Mouse (Mus musculus) embryonic fibroblast, embryonic 13.5 days (primary cell): ENCODE measurements around the gene Gnb2. TPM values are rescaled to one million over a fixed set of nuclear protein-coding genes. Genes with fewer than 3 reads are reported as not detected.

Source experiments
- H3K27ac ChIP-seq: 2 replicates; pipeline ENCODE4 v1.5.1; 2012; ENCODE audit warnings: low read length, control low read depth, inconsistent platforms; ENCODE audit not compliant: insufficient read depth
- H3K4me1 ChIP-seq: 2 replicates; pipeline ENCODE4 v1.6.1; 2011; ENCODE audit warnings: low read length; ENCODE audit not compliant: control insufficient read depth, insufficient read depth
- H3K4me3 ChIP-seq: 2 replicates; pipeline ENCODE4 v1.5.1; 2011; ENCODE audit warnings: mild to moderate bottlenecking, control low read depth, low read length; ENCODE audit not compliant: insufficient read depth
- CTCF ChIP-seq: IDR thresholded peaks from 2 replicates; pipeline ENCODE4 v1.5.1; 2011; ENCODE audit warnings: mild to moderate bottlenecking, control low read depth, low read length, moderate library complexity, borderline replicate concordance; ENCODE audit not compliant: insufficient read depth
- POLR2A ChIP-seq: IDR thresholded peaks from 2 replicates; pipeline ENCODE4 v1.6.1; 2011; ENCODE audit warnings: low read depth, mild to moderate bottlenecking, control low read depth, low read length, moderate library complexity
- polyA plus RNA-seq: library from polyadenylated mRNA; stranded (reverse); fragments of >200 nt; gene quantifications from 2 replicates; pipeline ENCODE4 v1.2.4, GENCODE M21; 2011; ENCODE audit warnings: low read depth; ENCODE audit not compliant: missing spikeins, insufficient read length

Gene Gnb2
- polyA plus RNA-seq, 1 experiment = 358 TPM

DNA sequence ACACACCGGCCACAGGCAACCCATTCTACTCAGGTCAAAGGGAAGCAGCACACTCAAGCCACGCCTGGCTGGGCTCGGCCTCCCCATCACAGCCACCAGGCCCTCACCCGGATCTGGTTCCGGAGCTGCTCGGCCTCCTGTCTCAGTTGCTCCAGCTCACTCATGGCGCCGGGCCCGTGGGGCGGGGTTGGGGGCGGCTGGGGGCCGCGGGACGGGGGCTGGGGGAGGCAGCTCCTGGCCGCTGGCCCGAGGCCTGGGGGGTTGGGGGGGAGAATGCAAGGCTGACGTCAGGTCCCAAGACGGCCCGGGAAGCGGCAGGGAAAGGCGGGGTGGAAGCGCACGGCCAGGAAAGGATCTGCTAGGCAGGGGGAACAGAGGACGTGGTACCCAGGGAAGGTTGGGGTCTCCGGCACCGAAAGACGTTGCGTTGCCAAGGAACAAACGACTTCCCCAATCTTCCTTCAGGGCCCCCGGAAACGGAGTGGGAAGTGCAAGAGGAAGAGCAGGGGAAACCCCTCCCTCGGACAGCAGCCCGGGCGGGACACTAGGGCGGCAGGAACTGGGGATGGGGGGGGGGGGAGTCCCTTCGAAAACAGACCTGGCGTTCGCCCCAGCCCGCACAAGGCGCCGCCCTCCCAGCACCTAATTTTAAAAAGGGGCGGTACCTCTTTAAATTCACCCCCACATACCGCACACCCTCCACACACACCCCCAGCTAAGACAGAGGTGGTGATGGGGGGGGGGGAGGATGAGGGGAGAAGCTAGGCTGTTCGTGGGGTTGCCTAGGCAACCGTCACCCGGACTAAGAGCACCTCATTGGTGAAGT, 2.5 kb downstream of the Gnb2 start:
- TF ChIP-seq POLR2A (peak; percentile 49), CTCF (no peak)
- H3K4me1 ChIP-seq = peaks cover 8% of the 10 kb centered on the region; the same call in 1 of the 2 replicates

DNA sequence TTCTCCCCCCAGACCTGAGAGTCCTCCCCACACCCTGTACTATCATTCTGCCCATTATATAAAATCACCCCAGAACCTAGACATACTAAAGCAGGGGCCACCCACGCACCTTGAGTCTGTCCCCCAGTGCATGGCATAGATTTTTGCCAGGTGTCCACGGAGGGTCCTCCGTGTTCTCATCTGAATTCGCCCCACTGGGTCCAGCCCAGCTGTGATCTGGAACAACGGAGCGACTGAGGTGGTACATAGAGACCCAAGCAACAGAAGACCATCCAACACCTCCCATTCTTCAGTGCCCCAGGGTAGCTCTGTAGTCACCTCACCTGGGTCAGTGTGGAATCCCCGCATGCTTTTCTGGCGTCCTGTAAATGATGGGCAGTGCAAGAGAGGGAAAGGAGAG, 3.2 kb downstream of the Gnb2 start:
- H3K4me3 ChIP-seq = peak overlapping the region; percentile 50
- H3K4me1 ChIP-seq = peaks cover 8% of the 10 kb centered on the region; the same call in 1 of the 2 replicates
- TF ChIP-seq CTCF (no peak), POLR2A (no peak)
- peak overlapping the region; percentile 17 for H3K27ac ChIP-seq

More for the DNA sequence above, 2.5 kb downstream of the Gnb2 start:
- Histone ChIP-seq H3K27ac (peak overlapping the region; percentile 77), H3K4me3 (peak overlapping the region; percentile 97)

DNA sequence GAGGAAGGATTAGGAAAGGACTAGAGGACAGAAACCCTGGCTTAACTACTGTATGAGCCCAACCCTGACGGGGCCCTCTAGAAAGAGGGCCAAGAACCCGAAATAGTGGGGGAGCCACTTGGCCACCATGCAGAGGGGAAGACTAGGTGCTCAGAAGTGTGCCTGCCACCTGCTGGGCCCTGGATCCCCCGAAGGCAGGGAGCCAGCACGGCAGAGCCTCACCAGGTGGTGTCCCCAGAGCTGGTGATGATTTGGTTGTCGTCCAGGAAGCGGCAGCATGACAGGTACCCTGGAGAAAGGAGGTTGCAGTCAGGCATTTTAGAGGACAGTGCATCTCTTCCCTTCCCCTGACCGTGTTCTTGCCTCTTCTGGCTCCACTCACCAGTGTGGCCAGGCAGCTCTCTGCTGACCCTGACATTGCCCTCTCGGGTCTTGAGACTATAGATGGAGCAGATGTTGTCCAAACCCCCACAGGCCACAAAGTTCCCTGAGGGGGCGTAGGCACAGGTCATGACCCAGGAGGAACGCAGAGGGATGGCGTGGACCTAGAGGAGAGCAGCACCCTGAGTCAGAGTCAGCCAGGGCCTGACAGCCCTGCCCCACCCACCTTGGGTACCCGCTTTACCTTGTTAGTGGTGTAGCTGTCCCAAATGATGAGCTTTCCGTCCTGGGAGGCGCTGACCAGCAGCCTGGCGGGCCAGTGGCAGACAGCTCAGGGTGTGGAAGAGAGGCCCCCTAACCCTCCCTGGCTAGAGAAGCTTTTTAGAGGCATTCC, 3.9 kb downstream of the Gnb2 start:
- TF ChIP-seq CTCF = no peak
- no peak for TF ChIP-seq POLR2A
- Histone ChIP-seq H3K4me3 (no peak overlapping the region), H3K27ac (no peak overlapping the region), H3K4me1 (peaks cover 8% of the 10 kb centered on the region; the same call in 1 of the 2 replicates)

DNA sequence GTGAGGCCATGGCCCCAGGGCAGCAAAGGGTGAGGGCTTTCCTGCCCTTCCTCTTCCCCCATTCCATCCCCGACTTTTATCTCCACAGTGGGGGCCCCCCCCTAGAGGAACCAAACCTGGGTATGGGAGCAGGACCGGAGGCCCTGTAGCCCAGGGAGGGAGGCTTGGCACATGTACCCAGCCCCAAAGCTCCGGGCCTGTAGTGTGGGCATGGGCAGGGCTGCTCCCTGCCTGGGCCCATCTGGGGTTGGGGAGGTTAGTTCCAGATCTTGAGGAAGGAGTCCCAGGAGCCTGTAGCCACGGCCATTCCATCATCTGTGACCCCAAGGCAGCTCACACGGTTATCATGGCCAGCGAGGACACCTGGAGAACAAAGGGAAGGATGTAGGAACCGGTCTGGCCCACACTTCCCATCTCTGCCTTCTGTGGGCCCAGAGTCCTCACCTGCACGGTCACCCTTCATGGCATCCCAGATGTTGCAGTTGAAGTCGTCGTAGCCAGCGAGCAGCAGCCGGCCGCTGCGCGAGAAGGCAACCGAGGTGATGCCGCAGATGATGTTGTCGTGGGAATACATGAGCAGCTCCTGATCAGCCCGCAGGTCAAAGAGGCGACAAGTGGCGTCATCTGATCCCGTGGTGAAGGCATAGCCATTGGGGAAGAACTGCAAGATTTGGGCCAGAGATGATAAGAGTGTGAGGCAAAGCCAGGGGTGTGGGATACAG, 4.9 kb downstream of the Gnb2 start:
- Histone ChIP-seq H3K27ac (no peak overlapping the region), H3K4me3 (no peak overlapping the region), H3K4me1 (0 out of 2 replicates have a peak, but pooled peaks cover 5% of the 10 kb centered on the region)
- TF ChIP-seq POLR2A (no peak), CTCF (no peak)

DNA sequence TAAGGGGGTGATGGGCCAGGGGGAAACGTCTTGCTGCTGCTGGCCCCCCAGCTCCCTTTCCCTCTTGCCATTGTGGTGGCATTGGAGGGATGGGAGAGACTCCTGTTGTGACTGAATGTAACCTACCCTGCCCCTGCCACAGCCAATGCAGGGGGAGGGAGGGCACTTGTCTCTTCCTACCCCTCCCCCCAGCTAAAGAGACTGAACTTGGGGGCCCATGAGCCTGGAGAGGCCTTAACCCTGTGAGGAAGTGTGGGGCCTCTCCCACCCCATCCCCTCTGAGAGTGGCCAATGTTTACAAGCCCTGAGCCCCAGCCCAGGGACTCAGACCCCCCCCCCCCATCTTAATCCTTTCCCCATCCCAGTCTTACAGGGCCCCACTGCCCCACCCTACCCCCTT, 5.9 kb downstream of the Gnb2 start:
- Histone ChIP-seq H3K4me3 (no peak overlapping the region), H3K27ac (no peak overlapping the region), H3K4me1 (0 out of 2 replicates have a peak, but pooled peaks cover 5% of the 10 kb centered on the region)
- TF ChIP-seq CTCF = no peak
- TF ChIP-seq POLR2A = no peak

DNA sequence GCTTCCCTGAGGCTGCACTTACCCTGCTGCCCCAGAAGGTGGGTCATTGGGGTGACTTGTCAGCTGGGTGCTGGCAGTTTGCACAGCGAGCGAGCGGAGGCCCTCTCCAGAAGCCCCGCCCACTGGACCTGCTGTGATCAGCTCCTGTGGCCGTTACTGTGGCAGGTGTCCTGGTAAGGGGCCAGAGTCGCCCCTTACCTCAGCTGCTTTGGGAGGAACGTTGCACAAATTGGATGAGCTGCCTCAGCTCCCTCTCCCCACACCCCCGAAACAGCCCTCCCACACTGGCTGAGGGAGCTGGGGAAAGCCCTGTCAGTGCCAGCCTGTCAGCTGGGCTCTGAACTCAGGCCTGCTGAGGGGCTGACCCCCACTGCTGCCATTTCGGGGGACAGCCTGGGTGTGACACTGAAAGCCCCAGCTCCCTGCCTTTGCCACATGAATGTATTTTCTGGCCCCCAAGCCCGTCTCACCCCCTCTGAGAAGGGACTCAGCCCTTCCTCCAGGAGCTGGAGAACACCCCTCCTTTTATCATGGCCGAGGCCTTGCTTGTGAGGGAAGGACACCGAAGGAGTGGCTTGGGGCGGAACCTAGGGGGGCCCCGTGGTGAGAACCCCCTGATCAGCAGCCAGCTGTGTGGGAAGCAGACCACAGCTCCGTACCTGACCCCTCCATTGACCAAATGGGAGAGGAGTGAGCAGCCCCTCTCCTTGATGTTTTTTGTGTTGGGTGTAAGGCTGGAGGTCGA, 6.9 kb downstream of the Gnb2 start:
- H3K4me3 ChIP-seq = no peak overlapping the region
- TF ChIP-seq CTCF (no peak), POLR2A (no peak)
- H3K27ac ChIP-seq = no peak overlapping the region
- 0 out of 2 replicates have a peak, but pooled peaks cover 5% of the 10 kb centered on the region for H3K4me1 ChIP-seq

DNA sequence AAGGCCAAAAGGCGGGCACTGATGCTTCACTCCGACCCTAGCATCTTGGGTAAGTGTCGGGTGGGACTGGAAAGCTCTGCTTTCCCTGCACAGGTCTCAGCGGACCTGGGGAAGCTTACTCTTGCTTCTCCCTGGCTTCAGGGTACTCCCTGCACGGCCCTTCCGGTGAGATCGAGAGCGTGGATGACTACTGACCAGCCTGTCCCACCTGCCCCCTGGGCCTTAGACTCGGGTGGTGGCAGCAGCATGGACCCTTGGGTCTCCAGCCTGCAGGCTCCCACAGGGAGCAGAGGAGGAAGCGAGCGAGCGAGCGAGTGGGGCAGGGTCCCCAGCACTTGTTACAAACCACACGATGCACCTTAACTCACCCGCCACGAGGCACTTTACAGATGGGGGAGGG, 7.8 kb downstream of the Gnb2 start:
- Histone ChIP-seq H3K4me1 (0 out of 2 replicates have a peak, but pooled peaks cover 5% of the 10 kb centered on the region), H3K4me3 (no peak overlapping the region), H3K27ac (no peak overlapping the region)
- TF ChIP-seq CTCF = no peak
- TF ChIP-seq POLR2A = no peak

DNA sequence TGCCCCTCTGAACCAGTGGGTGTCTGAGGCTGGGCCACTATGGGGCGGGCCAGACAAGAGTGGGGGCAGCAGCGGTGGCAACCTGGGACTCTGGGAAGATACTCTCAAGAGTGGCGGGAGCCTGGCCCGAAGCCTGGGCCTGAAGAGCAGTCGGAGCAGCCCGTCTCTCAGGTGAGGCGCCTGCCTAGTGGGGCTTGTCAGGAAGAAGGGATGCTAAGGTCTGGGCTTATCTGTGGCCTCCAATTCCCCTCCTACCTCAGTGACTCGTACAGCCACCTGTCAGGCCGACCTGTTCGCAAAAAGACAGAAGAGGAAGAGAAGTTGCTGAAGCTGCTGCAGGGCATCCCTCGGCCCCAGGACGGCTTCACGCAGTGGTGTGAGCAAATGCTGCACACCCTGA, 8.6 kb downstream of the Gnb2 start:
- 0 out of 2 replicates have a peak, but pooled peaks cover 5% of the 10 kb centered on the region for H3K4me1 ChIP-seq
- no peak overlapping the region for H3K27ac ChIP-seq
- TF ChIP-seq CTCF = no peak
- no peak for TF ChIP-seq POLR2A
- no peak overlapping the region for H3K4me3 ChIP-seq

DNA sequence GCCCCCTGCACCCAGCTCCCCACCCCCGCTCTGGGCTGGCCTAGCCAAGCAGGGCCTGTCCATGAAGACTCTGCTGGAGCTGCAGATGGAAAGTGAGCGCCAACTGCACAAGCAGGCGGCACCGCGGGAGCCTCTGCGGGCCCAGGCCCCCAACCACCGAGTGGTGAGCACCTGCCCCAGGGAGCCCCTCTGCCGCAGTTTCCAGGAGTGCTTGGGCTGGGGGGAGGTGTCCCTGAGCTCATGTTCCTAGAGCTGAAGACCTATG, 9.1 kb downstream of the Gnb2 start:
- TF ChIP-seq POLR2A = no peak
- no peak for TF ChIP-seq CTCF
- Histone ChIP-seq H3K4me3 (no peak overlapping the region), H3K4me1 (no peaks in the 10 kb centered on the region), H3K27ac (no peak overlapping the region)
